Mouse (Mus musculus) kidney, postnatal 14 days (tissue): ENCODE measurements around the gene 1600002K03Rik.
"Not testable (repeated sequence)": the region's sequence is repeated elsewhere in the genome, so short reads cannot be mapped to it uniquely, and the experiment has no call there.

Source experiments
- DNase-seq: peaks from one replicate; pipeline ENCODE4 v3.0.0; 2022; ENCODE audit warnings: mixed read lengths

Gene 1600002K03Rik

DNA sequence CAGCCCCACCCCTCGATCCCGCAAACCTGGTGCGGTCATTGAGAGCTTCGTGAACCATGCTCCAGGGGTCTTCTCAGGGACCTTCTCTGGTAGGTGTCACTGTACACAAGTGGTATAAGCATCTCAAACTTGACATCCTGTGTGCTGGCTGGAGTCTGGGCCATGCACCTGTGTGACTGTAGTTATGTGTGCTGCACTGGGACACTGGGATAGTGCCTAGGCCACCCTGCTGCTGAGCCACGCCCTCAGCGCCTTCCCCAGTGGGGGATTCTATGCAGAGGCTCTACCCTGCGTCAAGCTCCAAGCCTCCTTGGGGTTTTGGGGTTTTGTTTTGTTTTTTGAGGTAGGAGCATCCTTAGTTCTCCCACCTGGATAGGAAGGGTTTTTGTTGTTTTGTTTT, 18.4 kb upstream of the 1600002K03Rik start:
- no peak for DNase-seq

GRCm38 (mm10) chr10:80155277-80155676, 17.5 kb upstream of the 1600002K03Rik start:
- no peak for DNase-seq

DNA sequence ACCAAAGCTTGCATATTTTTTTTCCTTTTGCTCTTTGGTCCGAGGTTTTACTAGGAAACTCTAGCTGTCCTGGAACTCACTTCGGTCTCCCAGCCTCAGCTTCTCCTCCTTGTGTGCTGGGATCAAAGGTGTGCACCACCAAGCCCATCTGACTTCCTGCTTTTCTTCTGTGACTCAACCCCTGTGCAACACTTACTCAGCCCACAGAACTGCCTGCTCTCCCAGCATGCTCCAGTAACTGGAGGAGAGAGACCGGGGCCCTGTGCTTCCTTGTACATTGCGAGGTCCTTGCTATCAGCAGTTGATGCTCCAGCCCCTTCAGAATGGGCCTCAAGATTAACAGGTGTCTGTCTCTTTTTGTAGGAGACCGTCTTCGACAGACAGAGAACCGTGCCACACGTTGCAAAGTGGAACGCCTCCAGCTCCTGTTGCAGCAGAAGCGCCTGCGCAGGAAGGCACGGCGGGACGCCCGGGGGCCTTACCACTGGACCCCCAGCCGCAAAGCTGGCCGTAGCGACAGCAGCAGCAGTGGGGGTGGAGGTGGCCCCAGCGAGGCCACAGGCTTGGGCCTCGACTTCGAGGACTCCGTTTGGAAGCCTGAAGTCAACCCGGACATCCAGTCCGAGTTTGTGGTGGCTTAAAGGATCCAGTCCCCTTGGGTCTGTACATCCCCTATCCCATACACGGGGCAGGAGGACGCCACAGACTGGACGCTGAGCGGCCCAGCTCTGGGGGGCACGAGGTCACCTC, 16.6 kb upstream of the 1600002K03Rik start:
- no peak for DNase-seq

DNA sequence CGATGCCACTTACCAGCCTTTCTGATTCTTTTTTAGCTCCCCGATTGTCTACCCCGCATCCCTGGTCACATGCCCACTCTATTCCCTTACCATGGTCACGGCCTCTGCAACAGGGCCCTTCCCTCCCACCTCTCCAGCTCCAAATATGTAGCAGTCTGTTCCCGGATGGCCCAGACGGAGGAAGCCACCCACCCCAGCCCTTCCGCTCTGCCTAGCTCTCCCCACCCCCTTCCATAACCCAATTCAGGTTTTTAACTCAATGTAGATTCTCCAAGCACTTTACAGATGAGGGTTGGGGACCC, 16.0 kb upstream of the 1600002K03Rik start:
- DNase-seq = peak; percentile 71

GRCm38 (mm10) chr10:80157141-80157929, 15.4 kb upstream of the 1600002K03Rik start:
- no peak for DNase-seq

GRCm38 (mm10) chr10:80158307-80158986, 14.3 kb upstream of the 1600002K03Rik start:
- DNase-seq = peak; percentile 86

DNA sequence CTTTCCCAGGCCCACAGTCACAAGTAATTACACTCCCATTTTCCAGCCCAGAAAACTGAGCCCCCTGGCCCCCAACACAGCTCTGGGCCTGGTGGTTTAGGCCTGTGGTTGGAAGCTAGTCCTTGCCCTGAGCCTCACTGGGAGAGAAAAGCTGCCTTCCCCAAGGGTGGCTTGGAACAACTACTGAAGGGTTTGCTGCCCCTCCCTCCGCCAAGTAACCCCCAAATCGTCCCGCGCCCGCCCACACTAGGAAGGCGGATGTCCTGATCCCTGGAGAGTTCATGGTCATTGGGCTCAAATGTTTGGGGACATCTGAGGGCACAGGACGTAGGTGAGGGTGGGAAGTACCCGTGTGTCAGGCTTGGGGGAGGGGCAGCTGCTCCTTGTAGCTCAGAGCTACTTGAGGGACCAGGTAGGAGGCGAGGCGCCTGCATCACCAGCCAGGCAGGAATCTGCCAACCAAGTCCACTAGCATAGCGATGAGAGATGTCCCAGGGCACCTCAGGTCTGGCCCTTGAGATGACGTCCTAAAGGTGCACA, 13.7 kb upstream of the 1600002K03Rik start:
- peak; percentile 71 for DNase-seq

DNA sequence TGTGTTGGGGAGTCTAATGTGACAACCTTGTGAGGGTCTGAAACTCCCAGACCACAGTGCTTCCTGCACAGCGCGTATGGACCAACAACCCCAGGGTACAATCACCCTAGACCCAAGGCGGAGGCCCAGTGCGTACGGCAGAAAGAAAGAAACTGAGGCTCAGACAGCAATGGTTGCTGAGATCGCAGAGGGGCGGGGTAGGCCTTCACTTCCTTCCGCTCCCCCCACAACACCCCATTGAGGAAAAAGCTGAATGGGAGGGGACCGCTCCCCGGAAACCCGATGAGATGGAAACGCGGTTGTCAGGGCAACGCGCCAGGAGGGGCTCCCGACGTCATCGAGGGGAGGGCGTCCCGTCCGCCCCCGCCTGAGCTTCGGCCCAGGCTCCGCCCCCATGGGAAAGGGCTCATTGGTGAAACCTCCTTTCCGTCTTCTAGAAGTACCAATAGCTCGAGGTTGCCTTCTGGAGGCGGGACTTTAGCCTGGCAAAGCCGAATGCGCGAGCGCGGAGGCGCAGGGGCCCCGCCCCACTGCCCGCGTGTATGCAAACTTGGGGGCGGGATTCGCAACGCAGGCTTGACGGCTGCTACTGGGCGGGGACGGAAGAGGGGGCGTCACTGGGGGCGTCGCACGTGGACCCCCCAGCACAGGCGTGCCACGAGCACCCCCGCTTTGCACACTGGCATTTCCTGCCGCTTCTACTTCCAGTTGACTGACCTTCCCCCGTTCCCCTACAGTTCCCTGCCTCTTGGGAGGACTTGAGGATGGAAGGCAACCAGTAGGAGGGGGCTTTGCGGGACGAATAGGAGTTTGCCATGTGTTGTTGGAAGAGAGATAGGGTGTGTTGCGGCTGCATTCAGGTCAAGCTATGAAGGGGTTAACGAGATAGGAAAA, 12.9 kb upstream of the 1600002K03Rik start:
- peak; percentile 99 for DNase-seq

GRCm38 (mm10) chr10:80160455-80161371, 12.0 kb upstream of the 1600002K03Rik start:
- DNase-seq = peak; percentile 96

DNA sequence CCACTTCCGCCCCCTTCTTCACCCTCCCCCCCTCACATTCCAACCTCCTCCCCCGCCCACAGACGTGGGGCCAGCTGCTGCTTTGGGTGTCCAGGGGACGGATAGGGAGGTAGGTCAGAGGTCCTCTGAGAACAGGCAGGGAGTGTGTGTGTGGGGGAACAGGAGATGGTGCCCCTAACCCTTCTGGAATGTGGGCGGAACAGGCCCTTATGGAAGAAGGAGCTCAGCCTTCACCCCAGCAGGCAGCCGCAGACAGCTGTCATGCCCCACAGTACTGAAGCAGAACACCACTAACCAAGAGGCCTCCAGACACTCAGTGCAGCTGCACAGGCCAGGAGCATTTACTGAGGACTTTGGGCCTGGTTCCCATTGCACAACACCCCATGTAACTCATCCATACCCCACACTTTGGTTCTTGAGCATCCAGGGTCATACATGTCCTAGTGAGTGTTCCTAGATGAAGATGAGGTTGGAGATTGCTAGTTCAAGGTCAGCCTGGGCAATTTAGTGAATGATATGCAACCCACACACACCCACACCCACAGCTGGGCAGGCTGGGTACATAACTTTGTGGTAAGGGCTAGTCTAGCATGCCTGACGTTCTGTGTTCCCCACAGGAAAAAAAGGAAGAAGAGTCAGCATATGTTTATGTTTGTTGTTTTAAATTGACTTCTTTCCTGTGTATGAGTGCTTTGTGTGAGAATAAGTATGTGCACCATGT, 11.1 kb upstream of the 1600002K03Rik start:
- peak; percentile 77 for DNase-seq

- DNase-seq = no peak
Observed at GRCm38 (mm10) chr10:80162243-80162608, 10.5 kb upstream of the 1600002K03Rik start.

DNA sequence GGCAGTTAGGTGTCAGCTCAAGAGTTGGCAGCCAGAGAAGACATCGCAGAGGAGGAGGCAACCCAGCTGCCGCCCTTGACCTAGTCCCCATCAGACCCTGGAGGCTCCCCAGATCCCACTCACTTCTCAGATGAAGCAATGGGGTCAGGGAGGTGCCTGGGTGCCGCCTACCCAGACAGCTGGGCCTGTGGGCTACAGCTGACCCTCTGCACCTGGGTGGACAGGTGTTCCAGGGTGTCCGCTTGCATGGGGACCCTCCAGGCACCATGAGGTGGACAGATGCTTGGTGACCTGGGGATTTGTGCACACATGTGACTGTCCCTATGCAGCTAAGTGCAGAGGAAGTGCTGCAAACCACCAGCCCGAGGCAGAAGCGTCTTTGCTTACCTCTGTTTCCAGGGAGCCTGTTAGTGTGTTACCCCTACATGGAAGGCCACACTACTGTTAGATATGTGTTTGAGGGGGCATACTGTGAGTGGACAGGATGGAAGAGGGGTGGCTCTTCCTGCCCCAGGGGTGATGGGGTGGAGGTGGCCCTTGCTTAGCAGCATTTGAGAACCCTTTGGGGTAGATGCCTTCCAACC, 9.9 kb upstream of the 1600002K03Rik start:
- no peak for DNase-seq

- DNase-seq = no peak
Observed at GRCm38 (mm10) chr10:80163721-80164120, 9.0 kb upstream of the 1600002K03Rik start.

DNA sequence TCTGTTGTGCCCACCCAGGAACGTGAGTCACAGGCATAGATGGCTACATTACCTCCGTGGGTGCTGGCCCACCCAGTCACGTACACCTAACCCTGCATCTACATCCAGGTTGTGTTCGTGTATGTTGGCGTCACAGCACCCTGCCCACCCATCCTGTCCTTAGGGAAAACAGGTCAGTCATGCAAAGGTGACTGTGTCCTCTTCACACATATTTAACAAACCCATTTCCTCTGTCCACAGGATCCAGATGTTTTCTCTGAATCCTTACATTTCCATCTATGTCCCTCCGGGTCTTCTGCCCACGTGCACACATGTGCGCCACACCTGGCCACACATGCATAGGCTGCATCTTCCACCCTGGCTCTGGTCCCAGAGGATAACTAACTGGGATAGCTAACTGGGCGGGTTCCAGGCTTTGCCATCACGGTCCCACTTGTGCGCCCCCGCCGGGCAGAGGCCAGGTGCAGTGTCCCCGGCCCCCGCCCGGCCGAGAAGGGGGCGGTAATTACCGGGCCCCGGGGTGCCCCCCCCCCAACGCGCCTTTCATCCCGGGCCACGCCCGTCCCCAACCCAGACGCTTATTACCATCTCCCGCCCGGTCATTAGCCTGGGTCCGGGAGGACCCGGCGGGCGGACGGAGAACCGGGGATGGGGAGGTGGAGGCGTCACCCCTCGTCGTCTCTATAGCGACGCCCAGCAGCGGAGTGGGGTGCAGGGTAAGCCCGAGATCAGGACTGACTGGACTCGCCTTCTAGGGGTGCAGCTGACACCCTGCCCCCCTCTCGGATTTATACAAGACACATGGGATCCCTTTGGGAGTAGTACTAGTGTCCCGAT, 8.4 kb upstream of the 1600002K03Rik start:
- peak; percentile 60 for DNase-seq

DNA sequence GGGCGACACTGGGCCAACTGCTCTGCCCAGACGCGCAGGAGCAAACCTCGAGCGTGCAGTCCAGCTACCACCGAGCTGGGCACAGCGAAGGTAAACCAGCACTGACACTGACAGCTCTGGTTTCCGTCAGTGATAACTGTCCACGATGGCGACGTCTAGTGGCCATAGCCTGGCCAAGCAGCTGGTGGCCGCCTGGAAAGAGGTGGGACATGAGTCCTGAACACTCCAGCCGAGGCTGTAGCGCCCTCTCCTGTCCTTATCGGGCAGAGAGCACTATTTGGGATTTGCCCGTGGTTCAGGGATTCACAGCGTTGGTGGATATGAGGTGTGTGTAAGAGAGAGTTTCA, 7.8 kb upstream of the 1600002K03Rik start:
- DNase-seq = peak; percentile 98

DNA sequence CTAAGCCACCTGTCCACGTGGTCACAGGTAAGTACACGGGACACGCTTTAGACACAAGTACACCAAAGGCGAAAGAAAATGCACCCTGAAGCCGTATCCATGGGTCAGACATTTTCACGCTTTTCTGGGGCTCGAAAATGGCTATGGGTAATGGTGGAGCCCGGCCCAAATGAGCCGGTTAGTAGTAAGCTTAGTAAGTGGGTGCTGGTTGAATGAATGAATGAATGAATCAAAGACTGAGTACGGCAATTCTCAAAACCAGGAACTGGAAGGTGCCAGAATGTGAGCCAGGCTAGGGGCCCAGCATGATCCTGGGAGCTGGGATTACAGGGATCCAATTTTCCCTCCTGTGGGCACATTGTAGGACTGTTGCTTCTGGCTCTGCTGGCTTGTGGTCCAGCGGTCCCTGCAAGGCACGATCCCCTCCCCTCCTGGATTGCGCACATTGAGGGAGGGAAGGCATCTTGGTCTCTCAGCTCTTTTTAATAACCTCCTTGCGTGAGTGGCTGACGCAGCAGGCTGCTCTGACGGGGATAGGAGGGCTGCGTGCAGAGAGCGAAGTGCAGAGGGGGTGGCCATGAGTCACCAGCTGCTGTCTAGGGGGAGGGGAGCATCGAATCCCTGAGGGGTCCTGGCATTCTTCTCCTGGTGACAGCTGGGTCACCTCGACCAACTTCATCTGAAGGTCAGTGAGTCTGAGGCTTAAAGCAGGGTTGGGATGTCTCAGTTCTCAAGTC, 7.2 kb upstream of the 1600002K03Rik start, which contains the start of gene Cirbp:
TSS of gene Cirbp (plus strand) at position 594 of the 737 bp plus-strand sequence.
- peak; percentile 70 for DNase-seq

DNA sequence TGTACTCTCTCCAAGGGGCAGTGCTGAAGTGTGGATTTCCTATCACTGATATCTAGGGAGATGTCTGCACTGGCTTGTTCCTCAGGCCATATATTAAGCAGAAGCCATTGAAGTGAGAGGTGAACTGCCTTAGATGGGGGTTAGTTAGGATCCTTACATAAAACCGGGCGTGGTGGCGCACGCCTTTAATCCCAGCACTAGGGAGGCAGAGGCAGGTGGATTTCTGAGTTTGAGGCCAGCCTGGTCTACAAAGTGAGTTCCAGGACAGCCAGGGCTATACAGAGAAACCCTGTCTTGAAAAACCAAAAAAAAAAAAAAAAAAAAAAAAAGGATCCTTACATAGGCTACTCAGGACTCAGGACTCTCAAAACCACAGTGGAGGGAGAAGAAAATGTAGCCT, 6.6 kb upstream of the 1600002K03Rik start:
- DNase-seq = not testable (repeated sequence)

DNA sequence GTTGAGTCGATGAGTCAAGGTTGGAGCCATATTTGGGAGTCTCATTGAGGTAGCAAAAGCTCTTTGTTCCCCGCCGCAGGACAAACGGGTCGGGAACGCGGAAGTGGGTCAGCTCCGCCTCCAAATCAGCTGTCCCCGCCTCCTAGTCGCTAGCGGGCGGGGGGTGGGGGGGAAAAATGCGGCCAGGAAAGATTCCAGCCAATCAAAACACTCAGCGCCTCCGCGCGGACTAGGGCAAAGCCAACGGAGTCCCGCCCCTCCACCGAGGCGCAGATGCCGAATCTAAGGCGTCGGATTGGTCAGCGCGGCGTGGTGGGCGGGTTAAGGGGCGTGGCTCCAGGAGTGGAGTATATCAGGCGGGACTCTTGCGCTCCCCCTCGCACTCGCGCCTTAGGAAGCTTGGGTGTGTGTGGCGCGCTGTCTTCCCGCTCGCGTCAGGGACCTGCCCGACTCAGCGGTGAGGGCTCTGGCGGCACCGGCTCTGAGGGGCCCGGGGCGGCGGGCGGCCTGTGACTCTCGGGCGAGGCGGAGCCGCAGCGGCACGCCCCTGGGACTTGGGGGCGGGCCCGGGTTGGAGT, 5.2 kb upstream of the 1600002K03Rik start:
- peak; percentile 99 for DNase-seq
